Mouse (Mus musculus) small intestine, adult 10 weeks (tissue): ENCODE results near the gene Desi2. TPM values are rescaled to one million over a fixed set of nuclear protein-coding genes. Genes with fewer than 3 reads are reported as not detected.

Experiments
- polyA plus RNA-seq: library from polyadenylated mRNA; stranded (reverse); fragments of 350-450 nt; fragmentation: Illumina TruSeq; extraction: RNeasy Lipid Tissue Mini Kit (QIAGEN cat#74804); gene quantifications from one replicate; pipeline ENCODE4 v1.2.3, GENCODE M21; 2014; ENCODE audit warnings: low replicate concordance

The Desi2 gene
- 52.6 TPM for polyA plus RNA-seq

DNA sequence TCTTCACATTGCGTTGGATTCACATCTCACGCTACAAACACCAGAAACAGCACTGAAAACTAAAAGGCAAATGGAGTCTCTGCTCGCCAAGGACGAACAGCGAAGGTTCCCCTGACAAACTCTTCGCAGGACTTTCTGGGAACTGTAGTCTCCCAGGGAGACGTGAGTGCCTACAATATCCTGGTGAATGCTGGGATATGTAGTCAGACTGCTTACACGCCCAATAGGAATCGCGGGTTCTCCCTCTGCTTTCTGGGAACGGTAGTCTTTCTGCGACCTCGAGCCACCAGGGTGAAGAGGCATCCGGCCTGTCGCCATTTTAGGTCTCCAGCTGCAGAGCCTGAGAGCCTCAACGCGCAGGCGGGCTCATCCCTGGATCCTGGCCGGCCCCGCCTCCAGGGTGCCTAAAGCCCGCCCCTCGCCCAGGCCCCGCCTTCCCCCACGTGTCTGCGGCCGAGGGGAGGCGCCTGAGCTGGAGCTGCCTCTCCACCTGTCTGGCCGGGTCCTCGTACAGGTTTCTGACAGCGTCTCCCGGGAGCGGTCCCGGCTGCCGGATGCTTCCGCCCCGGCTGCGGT lies at the start of gene Desi2:
Gene Desi2 (plus strand): TSS at position 202 of the 576 bp plus-strand sequence.

Other genes with a start within 250 kb of the Desi2 start
- gene Catspere2, start 204.0 kb upstream of the Desi2 start, polyA plus RNA-seq, result 0.11 TPM
- 762 TPM for gene Cox20, start 131.7 kb downstream of the Desi2 start, polyA plus RNA-seq
- gene Hnrnpu, start 150.4 kb downstream of the Desi2 start, polyA plus RNA-seq, result 764 TPM
- gene Efcab2, start 218.7 kb downstream of the Desi2 start, polyA plus RNA-seq, result 6.6 TPM